Mouse (Mus musculus) G1E (cell line): ENCODE measurements around the gene Inf2. TPM values are rescaled to one million over a fixed set of nuclear protein-coding genes. Genes with fewer than 3 reads are reported as not detected.

Experiments
- ATAC-seq: 2 replicates; pipeline ENCODE4 v1.8.0; 2016; ENCODE audit warnings: mild to moderate bottlenecking; ENCODE audit not compliant: insufficient number of reproducible peaks, poor library complexity, low FRiP score, severe bottlenecking; ENCODE audit errors: extremely low read depth
- DNase-seq: peaks from one replicate; pipeline ENCODE4 v3.0.0; 2012; ENCODE audit warnings: low spot score
- H3K27me3 ChIP-seq: 2 replicates; pipeline ENCODE4 v1.6.1; 2012; ENCODE audit warnings: mild to moderate bottlenecking, low read length, inconsistent platforms; ENCODE audit not compliant: insufficient read depth
- H3K36me3 ChIP-seq: replicated peaks from 2 replicates; pipeline ENCODE3; 2012; ENCODE audit warnings: mild to moderate bottlenecking, inconsistent platforms
- H3K4me1 ChIP-seq: 2 replicates; pipeline ENCODE4 v1.6.1; 2012; ENCODE audit warnings: low read depth, low read length, inconsistent platforms, mixed read lengths; ENCODE audit not compliant: insufficient read depth
- H3K4me3 ChIP-seq: 2 replicates; pipeline ENCODE4 v1.5.1; 2012; ENCODE audit warnings: low read depth, mild to moderate bottlenecking, inconsistent platforms, low read length, moderate library complexity, mixed read lengths
- H3K9me3 ChIP-seq: replicated peaks from 2 replicates; pipeline ENCODE4 v1.6.1; 2012; ENCODE audit warnings: inconsistent platforms
- CTCF ChIP-seq: IDR thresholded peaks from 2 replicates; pipeline ENCODE4 v1.5.1; 2012; ENCODE audit warnings: low read depth, low read length, inconsistent platforms, mixed read lengths
- GATA1 ChIP-seq: IDR thresholded peaks from 2 replicates; pipeline ENCODE4 v1.6.1; 2012; ENCODE audit warnings: borderline replicate concordance, low read length, inconsistent platforms, mixed read lengths
- GATA2 ChIP-seq: IDR thresholded peaks from 2 replicates; pipeline ENCODE4 v1.6.1; 2012; ENCODE audit warnings: low read depth, low read length, inconsistent platforms, borderline replicate concordance
- POLR2AphosphoS5 ChIP-seq: IDR thresholded peaks from 2 replicates; pipeline ENCODE4 v1.6.1; 2012; ENCODE audit warnings: low read depth, low read length, inconsistent platforms; ENCODE audit not compliant: insufficient replicate concordance
- TAL1 ChIP-seq: conservative IDR thresholded peaks from 2 replicates; pipeline ENCODE4 v1.6.1; 2012; ENCODE audit warnings: low read depth, low read length, inconsistent platforms, mixed read lengths
- polyA plus RNA-seq: library from polyadenylated mRNA; stranded (reverse); fragments of >175 nt; gene quantifications from 2 replicates; pipeline ENCODE4 v1.2.3, GENCODE M21; 2012
- total RNA-seq, 2 experiments: library from RNA; stranded (forward) in 1 of 2; stranded (reverse) in 1 of 2; fragments of 200-1000 nt in 1 of 2; fragments of >200 nt in 1 of 2; fragmentation: Nextera tagmentation in 1 of 2; gene quantifications; 2 replicates each; pipeline ENCODE4 v1.2.3; 2014 to 2017

The Inf2 gene
- total and polyA plus RNA-seq, 3 experiments, result 2.3 to 26.0 (median 5.4) TPM

DNA sequence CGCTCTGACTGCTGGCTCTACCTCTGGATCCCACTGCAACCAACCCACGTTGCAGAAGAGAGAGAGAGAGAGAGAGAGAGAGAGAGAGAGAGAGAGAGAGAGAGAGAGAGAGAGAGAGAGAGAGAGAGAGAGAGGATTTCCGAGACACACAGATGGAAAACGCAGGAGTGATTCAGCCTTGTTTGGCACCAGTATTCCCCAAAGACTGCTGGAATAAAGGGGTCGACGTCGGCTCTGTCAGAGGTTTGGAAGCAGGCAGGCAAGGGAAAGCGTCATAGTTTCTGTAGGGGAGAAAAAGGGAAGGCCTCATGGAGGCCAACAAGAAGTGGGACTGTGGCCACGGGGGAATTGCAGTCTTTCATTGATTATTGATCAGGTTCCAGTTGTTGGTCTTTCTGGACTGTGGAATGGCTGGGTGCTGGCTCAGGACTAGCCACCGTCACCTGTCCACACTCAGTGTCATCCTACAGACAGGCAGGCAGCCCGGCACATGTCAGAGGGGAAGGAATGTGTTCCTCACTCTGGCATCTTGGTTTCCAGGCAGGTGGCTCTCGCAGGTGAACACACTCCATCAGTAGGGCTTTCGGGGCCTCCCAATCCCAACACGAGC, 8.4 kb downstream of the Inf2 start:
- ATAC-seq, result no peak
- no peak for DNase-seq
- H3K4me1 ChIP-seq, result peaks cover 92% of the 10 kb centered on the region
- TF ChIP-seq CTCF (no peak), TAL1 (no peak), POLR2AphosphoS5 (no peak), GATA1 (no peak), GATA2 (no peak)
- peaks cover 18% of the 10 kb centered on the region; the same call in 1 of the 2 replicates for H3K27me3 ChIP-seq
- H3K9me3 ChIP-seq, result no peaks in the 10 kb centered on the region
- H3K36me3 ChIP-seq, result peaks cover 65% of the 10 kb centered on the region
- H3K4me3 ChIP-seq, result no peak overlapping the region

- H3K4me3 ChIP-seq, result no peak overlapping the region
- ATAC-seq (no peak), DNase-seq (no peak)
- H3K27me3 ChIP-seq, result peaks cover 14% of the 10 kb centered on the region; the same call in 1 of the 2 replicates
- H3K36me3 ChIP-seq, result peaks cover 65% of the 10 kb centered on the region
- peaks cover 87% of the 10 kb centered on the region for H3K4me1 ChIP-seq
- H3K9me3 ChIP-seq, result no peaks in the 10 kb centered on the region
- TF ChIP-seq TAL1 (no peak), POLR2AphosphoS5 (no peak), CTCF (no peak), GATA2 (no peak), GATA1 (no peak)
These were observed 9.0 kb downstream of the Inf2 start for GRCm38 (mm10) chr12:112597618-112598017.

- H3K4me1 ChIP-seq, result peaks cover 73% of the 10 kb centered on the region
- DNase-seq, result peak; percentile 98
- peaks cover 9% of the 10 kb centered on the region; the same call in 1 of the 2 replicates for H3K27me3 ChIP-seq
- peak overlapping the region; percentile 58; the same call in 1 of the 2 replicates for H3K4me3 ChIP-seq
- ATAC-seq, result peak; percentile 95
- H3K9me3 ChIP-seq, result no peaks in the 10 kb centered on the region
- peaks cover 64% of the 10 kb centered on the region for H3K36me3 ChIP-seq
- TF ChIP-seq TAL1, result peak; percentile 88
- TF ChIP-seq GATA1, result no peak
- no peak for TF ChIP-seq GATA2
These were observed 10.6 kb downstream of the Inf2 start for GRCm38 (mm10) chr12:112599198-112599597.

- Histone ChIP-seq H3K9me3 (no peaks in the 10 kb centered on the region), H3K27me3 (peaks cover 9% of the 10 kb centered on the region; the same call in 1 of the 2 replicates), H3K36me3 (peaks cover 67% of the 10 kb centered on the region), H3K4me1 (peaks cover 71% of the 10 kb centered on the region), H3K4me3 (peak overlapping the region; percentile 62; the same call in 1 of the 2 replicates)
- no peak for TF ChIP-seq GATA2
- no peak for TF ChIP-seq POLR2AphosphoS5
- TF ChIP-seq CTCF, result no peak
- DNase-seq (no peak), ATAC-seq (no peak)
These were observed 11.5 kb downstream of the Inf2 start for GRCm38 (mm10) chr12:112599942-112600611.

DNA sequence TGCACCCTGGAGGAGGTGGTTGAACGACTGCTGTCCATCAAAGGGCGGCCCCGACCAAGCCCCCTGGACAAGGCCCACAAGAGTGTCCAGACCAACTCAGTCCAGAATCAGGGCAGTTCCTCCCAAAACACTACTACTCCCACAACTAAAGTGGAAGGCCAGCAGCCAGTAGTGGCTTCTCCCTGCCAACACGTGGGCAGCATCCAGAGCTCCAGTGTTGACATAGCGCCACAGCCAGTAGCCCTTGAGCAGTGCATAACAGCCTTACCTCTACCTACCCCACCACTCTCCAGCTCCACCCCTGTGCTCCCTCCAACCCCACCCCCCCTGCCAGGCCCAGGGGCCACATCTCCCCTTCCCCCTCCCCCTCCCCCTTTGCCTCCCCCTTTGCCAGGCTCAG, 15.4 kb downstream of the Inf2 start:
- DNase-seq, result no peak
- TF ChIP-seq CTCF, result no peak
- no peak for TF ChIP-seq TAL1
- no peak for TF ChIP-seq GATA1
- TF ChIP-seq POLR2AphosphoS5, result no peak
- no peak for TF ChIP-seq GATA2
- no peak for ATAC-seq
- Histone ChIP-seq H3K4me1 (peaks cover 39% of the 10 kb centered on the region), H3K9me3 (no peaks in the 10 kb centered on the region), H3K27me3 (peaks cover 7% of the 10 kb centered on the region; the same call in 1 of the 2 replicates), H3K4me3 (no peak overlapping the region), H3K36me3 (peaks cover 78% of the 10 kb centered on the region)

DNA sequence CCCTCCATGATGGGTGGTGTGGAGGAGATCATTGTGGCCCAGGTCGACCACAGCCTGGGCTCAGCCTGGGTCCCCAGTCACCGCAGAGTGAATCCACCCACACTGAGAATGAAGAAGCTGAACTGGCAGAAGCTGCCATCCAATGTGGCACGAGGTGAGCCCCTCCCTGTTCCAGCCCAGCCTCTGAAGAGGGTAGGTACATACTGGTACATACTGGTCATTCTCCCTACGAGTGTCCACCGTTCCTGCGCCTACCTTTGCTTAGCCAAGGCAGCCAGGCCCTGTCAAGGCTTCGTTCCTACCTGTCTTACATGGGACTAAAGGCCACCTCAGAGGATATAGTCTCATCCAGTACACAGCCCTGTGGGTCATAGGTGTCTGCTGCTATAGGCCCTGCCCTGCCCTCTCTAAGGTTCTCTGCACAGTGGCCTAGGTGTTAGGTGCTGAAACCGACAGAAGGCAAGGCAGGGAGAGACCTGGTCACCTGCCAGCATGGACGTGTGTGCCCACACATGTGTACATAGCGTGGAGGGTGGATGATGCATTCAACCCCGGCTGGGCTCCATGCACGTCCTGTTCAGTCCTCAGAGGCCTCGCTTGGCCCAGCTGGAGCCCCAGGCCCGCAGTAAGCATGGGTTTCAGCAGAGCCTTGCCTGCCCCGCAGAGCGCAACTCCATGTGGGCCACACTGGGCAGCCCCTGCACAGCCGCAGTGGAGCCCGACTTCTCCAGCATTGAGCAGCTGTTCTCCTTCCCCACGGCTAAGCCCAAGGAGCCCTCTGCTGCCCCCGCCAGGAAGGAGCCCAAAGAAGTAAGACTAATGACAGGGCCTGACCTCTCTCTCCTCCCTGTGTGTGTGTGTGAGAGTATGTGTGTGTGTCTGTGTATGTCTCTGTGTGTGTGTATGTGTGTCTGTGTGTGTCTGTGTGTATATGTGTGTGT, 16.4 kb downstream of the Inf2 start:
- DNase-seq, result no peak
- Histone ChIP-seq H3K27me3 (peaks cover 7% of the 10 kb centered on the region; the same call in 1 of the 2 replicates), H3K36me3 (peaks cover 84% of the 10 kb centered on the region), H3K9me3 (no peaks in the 10 kb centered on the region), H3K4me3 (no peak overlapping the region), H3K4me1 (peaks cover 31% of the 10 kb centered on the region)
- no peak for TF ChIP-seq CTCF
- peak; percentile 56 for ATAC-seq
